Comparison of ENCODE assay signal across 34 mouse cellular contexts in the genomic region with DNA sequence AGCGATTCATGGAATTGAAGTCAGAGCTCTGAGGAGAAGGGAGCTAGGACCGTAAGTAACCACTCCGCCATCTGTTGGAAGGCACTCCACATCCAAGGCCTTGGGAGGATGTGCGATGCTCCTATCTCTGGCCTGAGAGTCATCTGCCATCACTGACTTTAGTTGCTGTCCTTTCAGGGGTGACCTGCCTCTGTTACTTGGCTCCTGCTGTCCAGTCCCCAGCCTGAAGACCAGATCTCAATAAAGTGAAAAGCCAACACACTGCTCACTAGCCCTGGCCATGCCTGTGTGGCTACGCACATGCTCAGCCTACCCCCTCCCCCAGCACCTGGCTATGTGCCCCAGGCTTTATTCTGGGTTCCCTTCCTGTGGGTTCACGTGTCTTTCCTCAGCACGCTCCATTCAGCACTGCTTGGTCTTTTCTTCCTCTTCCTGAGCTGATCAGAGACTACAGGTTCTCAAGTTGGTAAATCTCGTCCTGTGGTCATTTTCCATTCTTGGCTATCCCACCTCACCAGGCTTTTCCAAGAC. TPM values are rescaled to one million over a fixed set of nuclear protein-coding genes. Genes with fewer than 3 reads are reported as not detected.
DNase-seq lines count a peak whose midpoint lies in the region; ATAC-seq lines count a peak whose summit lies in the region.
"Had no signal": no experiment of that assay in that cellular context is flagged by ENCODE, and none has a peak within 500 bp of the region (broad histone marks: within the 10 kb centered on the region; RNA-seq: fewer than 3 reads in every experiment).

No protein-coding gene starts in this region.

- no peaks in the 10 kb centered on the region; the same call in 1 of the 2 replicates for H3K27me3 ChIP-seq in forebrain, embryonic 10.5 days (ENCODE audit: poor library complexity, severe bottlenecking)
- no peaks in the 10 kb centered on the region for H3K27me3 ChIP-seq in forebrain, embryonic 13.5 days
- H3K27me3 ChIP-seq in midbrain, embryonic 11.5 days (ENCODE audit: control insufficient read depth, insufficient read depth, low read length) = no peaks in the 10 kb centered on the region
- H3K27me3 ChIP-seq in midbrain, embryonic 14.5 days (ENCODE audit: control insufficient read depth, insufficient read depth, low read length) = no peaks in the 10 kb centered on the region
- H3K27me3 ChIP-seq: embryonic facial prominence, embryonic 13.5 days; kidney, embryonic 15.5 days; neural tube, embryonic 13.5 days had no signal

- no peak for ATAC-seq in forebrain, embryonic 13.5 days
- ATAC-seq in midbrain, embryonic 11.5 days (ENCODE audit: low FRiP score) = no peak
- no peak for ATAC-seq in midbrain, embryonic 14.5 days (ENCODE audit: low FRiP score, low TSS enrichment)
- ATAC-seq: CD4-positive, CD25-positive, alpha-beta regulatory T cell, adult 4 months had no signal

- DNase-seq in forebrain, embryonic 10.5 days (ENCODE audit: extremely low spot score, low spot score) = no peak
- DNase-seq in layer of hippocampus, adult 11-12 months (ENCODE audit: low spot score) = peak; percentile 21
- DNase-seq in layer of hippocampus, adult 9-10 months (ENCODE audit: low spot score) = no peak
- peak; percentile 60 for DNase-seq in midbrain, embryonic 11.5 days (ENCODE audit: low spot score, missing footprints)
- DNase-seq in midbrain, embryonic 14.5 days = no peak
- DNase-seq in adrenal gland, postnatal 4 days (ENCODE audit: low spot score in 2 of 2) = no peak
- DNase-seq: adrenal gland, postnatal 14 days; gastrocnemius, postnatal 14 days; heart, postnatal 36 days; kidney, adult 18-20 months; kidney, postnatal 25 days; liver; lung, adult 2 months; lung, postnatal 10 days; right cerebral cortex, postnatal 25 days; spleen, adult 18-20 months; thymus, postnatal 14 days had no signal

- H3K4me1 ChIP-seq in forebrain, embryonic 10.5 days = peaks cover 33% of the 10 kb centered on the region
- H3K4me1 ChIP-seq in forebrain, embryonic 13.5 days = peaks cover 19% of the 10 kb centered on the region
- H3K4me1 ChIP-seq in midbrain, embryonic 11.5 days (ENCODE audit: control insufficient read depth, insufficient read depth, low read length) = peaks cover 12% of the 10 kb centered on the region
- 0 out of 2 replicates have a peak, but pooled peaks cover 8% of the 10 kb centered on the region for H3K4me1 ChIP-seq in midbrain, embryonic 14.5 days (ENCODE audit: control insufficient read depth, insufficient read depth, low read length)

- H3K9ac ChIP-seq in forebrain, embryonic 13.5 days = no peak overlapping the region
- no peak overlapping the region for H3K9ac ChIP-seq in midbrain, embryonic 11.5 days (ENCODE audit: low read length)
- H3K9ac ChIP-seq in midbrain, embryonic 14.5 days (replicated peaks; ENCODE audit: low read length) = no peak overlapping the region
- H3K9ac ChIP-seq: embryonic facial prominence, embryonic 13.5 days; hindbrain, embryonic 14.5 days; kidney, embryonic 15.5 days; liver, embryonic 14.5 days; neural tube, embryonic 13.5 days had no signal

- no peak overlapping the region for H3K4me2 ChIP-seq in forebrain, embryonic 13.5 days
- H3K4me2 ChIP-seq in midbrain, embryonic 11.5 days = no peak overlapping the region
- no peak overlapping the region for H3K4me2 ChIP-seq in midbrain, embryonic 14.5 days (ENCODE audit: low read length)
- H3K4me2 ChIP-seq: embryonic facial prominence, embryonic 13.5 days; hindbrain, embryonic 14.5 days; kidney, embryonic 15.5 days; neural tube, embryonic 13.5 days had no signal

- H3K9me3 ChIP-seq in forebrain, embryonic 10.5 days = no peaks in the 10 kb centered on the region
- no peaks in the 10 kb centered on the region for H3K9me3 ChIP-seq in forebrain, embryonic 13.5 days (replicated peaks)
- H3K9me3 ChIP-seq in midbrain, embryonic 11.5 days (ENCODE audit: control insufficient read depth, low read length) = no peaks in the 10 kb centered on the region
- no peaks in the 10 kb centered on the region for H3K9me3 ChIP-seq in midbrain, embryonic 14.5 days (ENCODE audit: control insufficient read depth, low read length)
- H3K9me3 ChIP-seq: embryonic facial prominence, embryonic 13.5 days; heart, embryonic 10.5 days; kidney, embryonic 15.5 days had no signal

- H3K4me3 ChIP-seq in forebrain, embryonic 10.5 days = no peak overlapping the region
- no peak overlapping the region for H3K4me3 ChIP-seq in forebrain, embryonic 13.5 days
- no peak overlapping the region for H3K4me3 ChIP-seq in midbrain, embryonic 11.5 days (ENCODE audit: low read depth, low read length)
- H3K4me3 ChIP-seq in midbrain, embryonic 14.5 days (replicated peaks; ENCODE audit: low read depth, low read length) = no peak overlapping the region
- H3K4me3 ChIP-seq: embryonic facial prominence, embryonic 13.5 days; heart, embryonic 10.5 days; kidney, embryonic 15.5 days; left cerebral cortex, adult 2 months; neural tube, embryonic 13.5 days had no signal

- H3K27ac ChIP-seq in forebrain, embryonic 10.5 days = peak overlapping the region; percentile 63
- no peak overlapping the region for H3K27ac ChIP-seq in forebrain, embryonic 13.5 days
- no peak overlapping the region for H3K27ac ChIP-seq in midbrain, embryonic 11.5 days (ENCODE audit: low read depth, low read length)
- H3K27ac ChIP-seq in midbrain, embryonic 14.5 days (replicated peaks; ENCODE audit: low read depth, low read length) = no peak overlapping the region
- H3K27ac ChIP-seq: embryonic facial prominence, embryonic 13.5 days; heart, embryonic 10.5 days; hindbrain, embryonic 14.5 days; kidney, embryonic 15.5 days; liver, embryonic 14.5 days; neural tube, embryonic 13.5 days had no signal

- WGBS in forebrain, embryonic 10.5 days = 81% methylated on average over 8 of the region's 8 CpGs
- WGBS in forebrain, embryonic 13.5 days = 75% methylated on average over 8 of the region's 8 CpGs
- WGBS in midbrain, embryonic 11.5 days = 82% methylated on average over 8 of the region's 8 CpGs
- WGBS in midbrain, embryonic 14.5 days = 81% methylated on average over 8 of the region's 8 CpGs

- H3K36me3 ChIP-seq in forebrain, embryonic 10.5 days (replicated peaks) = no peaks in the 10 kb centered on the region
- H3K36me3 ChIP-seq in forebrain, embryonic 13.5 days (ENCODE audit: poor library complexity, severe bottlenecking) = no peaks in the 10 kb centered on the region
- H3K36me3 ChIP-seq in midbrain, embryonic 11.5 days (ENCODE audit: control insufficient read depth, insufficient read depth, low read length) = no peaks in the 10 kb centered on the region
- no peaks in the 10 kb centered on the region for H3K36me3 ChIP-seq in midbrain, embryonic 14.5 days (ENCODE audit: control insufficient read depth, insufficient read depth, low read length)
- H3K36me3 ChIP-seq: embryonic facial prominence, embryonic 13.5 days; heart, embryonic 10.5 days; kidney, embryonic 15.5 days; neural tube, embryonic 13.5 days had no signal

RNA-seq across cellular contexts. Expression of a gene that starts 41.1 kb away (rescaled TPM):
- polyA plus RNA-seq in forebrain, embryonic 10.5 days (2016; fragmentation: Nextera tagmentation; extraction: Ambion mirVana) = not detected in 2 replicates
- polyA plus RNA-seq in forebrain, embryonic 13.5 days (2015; fragmentation: Nextera tagmentation; extraction: Ambion mirVana) = not detected in 2 replicates
- polyA plus RNA-seq in midbrain, embryonic 11.5 days (2014; fragmentation: Nextera tagmentation; extraction: Ambion mirVana) = not detected in 2 replicates
- not detected in 2 replicates for polyA plus RNA-seq in midbrain, embryonic 14.5 days (2014; fragmentation: Nextera tagmentation; extraction: Ambion mirVana)
- total RNA-seq in adrenal gland, postnatal 4 days (2021) = not detected
- total RNA-seq: adrenal gland, postnatal 14 days; gastrocnemius, postnatal 14 days; granulocyte monocyte progenitor cell, adult 5-6 weeks; heart, postnatal 36 days; layer of hippocampus, postnatal 10 days; left cerebral cortex, adult 2 months; left cerebral cortex, postnatal 25 days had no signal
- polyA plus RNA-seq: CD4-positive, CD25-positive, alpha-beta regulatory T cell, adult 4 months; forebrain, embryonic 11.5 days; heart, embryonic 10.5 days; heart, embryonic 16.5 days; hindbrain, embryonic 14.5 days; intestine, embryonic 14.5 days; kidney, embryonic 15.5 days; liver, embryonic 14.5 days; lung, adult 2 months; neural tube, embryonic 13.5 days; stomach, embryonic 16.5 days; urinary bladder, adult 2 months had no signal

Comparison
In these comparisons a context has a peak if more than half of its experiments do, and no peak if none do; other contexts are left out.
1. DNase-seq: peak in layer of hippocampus, adult 11-12 months (single experiment) and midbrain, embryonic 11.5 days (single experiment); none in forebrain, embryonic 10.5 days (single experiment), layer of hippocampus, adult 9-10 months (single experiment), midbrain, embryonic 14.5 days (single experiment) and adrenal gland, postnatal 4 days (0 of 2).